Mouse (Mus musculus) hindbrain, embryonic 16.5 days (tissue): Measurements from ENCODE around the gene Siae. TPM values are rescaled to one million over a fixed set of nuclear protein-coding genes. Genes with fewer than 3 reads are reported as not detected.
A peak's percentile ranks its signal among the peaks of the same experiment; 100 is the strongest.

Source experiments
- ATAC-seq: fragments of 200-750 bp; cut with Nextera tagmentation; 2 replicates; pipeline ENCODE4 v1.8.0; 2017; ENCODE audit warnings: moderate TSS enrichment, moderate library complexity
- H3K27ac ChIP-seq: fragments of 300-500 bp; sonication (generic); 2 replicates; pipeline ENCODE4 v1.5.1; 2014; ENCODE audit warnings: low read depth, mild to moderate bottlenecking, control low read depth, low read length, moderate library complexity
- H3K27me3 ChIP-seq: fragments of 300-500 bp; sonication (generic); replicated peaks from 2 replicates; pipeline ENCODE4 v1.6.1; 2014; ENCODE audit warnings: low read length; ENCODE audit not compliant: control insufficient read depth, insufficient read depth
- H3K36me3 ChIP-seq: fragments of 300-500 bp; sonication (generic); 2 replicates; pipeline ENCODE4 v1.6.1; 2014; ENCODE audit warnings: mild to moderate bottlenecking, low read length, moderate library complexity, mixed read lengths; ENCODE audit not compliant: control insufficient read depth, insufficient read depth
- H3K4me1 ChIP-seq: fragments of 300-500 bp; sonication (generic); 2 replicates; pipeline ENCODE4 v1.6.1; 2014; ENCODE audit warnings: low read depth, low read length; ENCODE audit not compliant: control insufficient read depth, insufficient read depth
- H3K4me2 ChIP-seq: fragments of 300-500 bp; sonication (generic); 2 replicates; pipeline ENCODE4 v1.6.1; 2014; ENCODE audit warnings: mild to moderate bottlenecking, low read length, control low read depth, moderate library complexity
- H3K4me3 ChIP-seq: fragments of 300-500 bp; sonication (generic); 2 replicates; pipeline ENCODE4 v1.5.1; 2014; ENCODE audit warnings: mild to moderate bottlenecking, low read length, control low read depth, moderate library complexity
- H3K9ac ChIP-seq: fragments of 300-500 bp; sonication (generic); 2 replicates; pipeline ENCODE4 v1.6.1; 2014; ENCODE audit warnings: low read depth, mild to moderate bottlenecking, control low read depth, low read length, moderate library complexity
- H3K9me3 ChIP-seq: fragments of 300-500 bp; sonication (generic); 2 replicates; pipeline ENCODE4 v1.6.1; 2014; ENCODE audit warnings: mild to moderate bottlenecking, low read length, moderate library complexity; ENCODE audit not compliant: control insufficient read depth
- WGBS: fragments of 180-500 bp; shearing (Covaris S2); extraction: QIAGEN DNeasy Blood & Tissue Kit; methylation state at CpG from one replicate; pipeline ENCODE4 v1.1.7; 2014; 5-methylcytosine and 5-hydroxymethylcytosine counted together
- polyA plus RNA-seq: library from polyadenylated mRNA; unstranded; fragments of >200 nt; fragmentation: Nextera tagmentation; extraction: Ambion mirVana; gene quantifications from 2 replicates; pipeline ENCODE4 v1.2.1, GENCODE M21; 2015

The Siae gene
- polyA plus RNA-seq, 1 experiment from 2014 or later = 17.4 TPM

DNA sequence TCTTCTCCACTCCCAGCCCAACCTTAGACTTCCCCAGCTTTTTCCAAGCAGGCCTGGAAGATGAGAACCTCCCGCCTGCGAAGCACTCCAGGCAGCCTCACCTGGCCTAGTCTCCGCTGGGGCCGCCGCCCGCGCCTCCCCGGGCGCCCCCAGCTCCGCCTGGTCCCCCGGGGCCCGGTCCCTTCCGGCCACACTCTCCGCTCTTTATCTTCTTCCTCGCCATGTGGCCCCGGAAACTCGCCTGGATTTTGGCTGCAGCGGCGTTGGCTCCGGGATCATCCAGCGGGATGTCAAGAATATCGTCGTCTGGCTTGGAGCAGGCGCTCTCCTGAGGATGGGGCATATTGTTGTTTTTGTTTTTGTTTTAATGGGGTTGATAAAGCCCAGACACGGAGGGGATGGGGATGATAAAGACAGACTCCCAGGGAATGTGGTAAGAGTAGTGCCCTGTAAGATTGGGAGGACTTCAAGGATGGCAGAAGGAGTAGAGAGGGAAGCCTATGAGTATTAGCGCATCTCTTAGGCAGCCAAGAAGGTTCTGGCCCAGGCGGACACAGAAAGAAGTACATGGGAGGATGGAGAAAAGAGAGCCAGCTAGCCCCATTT lies 9.5 kb upstream of the Siae start:
- Histone ChIP-seq H3K27me3 (peaks cover 29% of the 10 kb centered on the region), H3K9me3 (no peaks in the 10 kb centered on the region), H3K36me3 (no peaks in the 10 kb centered on the region), H3K9ac (no peak overlapping the region), H3K27ac (no peak overlapping the region), H3K4me2 (peak overlapping the region; percentile 11; the same call in 1 of the 2 replicates), H3K4me3 (peak overlapping the region; percentile 7; the same call in 1 of the 2 replicates), H3K4me1 (peaks cover 10% of the 10 kb centered on the region)
- peak; percentile 7; the same call in 1 of the 2 replicates for ATAC-seq
- WGBS = 15% methylated on average over 27 of the region's 27 CpGs

DNA sequence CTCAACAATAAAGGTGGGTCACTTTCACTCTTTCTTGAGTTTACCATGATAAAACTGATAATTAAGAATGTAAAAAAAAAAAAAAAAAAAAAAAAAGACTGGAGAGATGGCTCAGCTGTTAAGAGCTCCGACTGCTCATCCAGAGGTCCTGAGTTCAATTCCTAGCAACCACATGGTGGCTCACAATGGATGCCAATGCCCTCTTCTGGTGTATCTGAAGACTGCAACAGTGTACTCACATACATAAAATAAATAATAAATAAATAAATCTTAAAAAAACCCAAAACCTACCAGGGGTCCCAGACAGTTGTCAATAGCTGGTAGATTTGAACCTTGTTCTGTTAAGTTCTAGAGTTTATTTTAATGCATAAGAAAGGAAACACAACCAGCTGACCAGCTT lies 8.6 kb upstream of the Siae start:
- Histone ChIP-seq H3K9ac (no peak overlapping the region), H3K36me3 (no peaks in the 10 kb centered on the region), H3K9me3 (no peaks in the 10 kb centered on the region), H3K4me1 (peaks cover 12% of the 10 kb centered on the region), H3K27me3 (peaks cover 37% of the 10 kb centered on the region), H3K4me3 (no peak overlapping the region), H3K27ac (no peak overlapping the region), H3K4me2 (no peak overlapping the region)
- no peak for ATAC-seq
- 78% methylated on average over 1 of the region's 1 CpGs for WGBS

DNA sequence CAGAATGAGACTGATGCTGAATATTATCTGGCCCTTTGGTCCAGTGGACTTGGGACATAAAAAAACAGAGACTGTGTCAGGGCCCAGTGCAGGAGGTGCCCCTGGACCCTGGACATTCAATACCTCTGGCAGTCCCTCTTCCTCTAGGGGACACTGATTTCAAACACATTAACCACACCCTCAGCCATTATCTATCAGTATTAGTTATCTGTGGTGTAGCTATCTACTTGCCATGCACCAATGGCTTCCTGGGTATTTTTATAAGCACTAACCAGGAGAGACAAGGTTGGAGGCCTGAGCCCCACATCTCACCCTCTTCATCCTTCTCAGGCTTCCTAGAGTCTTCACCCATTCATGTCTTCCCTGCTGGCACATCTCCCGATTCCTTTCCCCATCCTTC lies 5.1 kb upstream of the Siae start:
- H3K4me2 ChIP-seq = no peak overlapping the region
- WGBS = 76% methylated on average over 1 of the region's 1 CpGs
- H3K4me1 ChIP-seq = peaks cover 13% of the 10 kb centered on the region
- H3K4me3 ChIP-seq = no peak overlapping the region
- ATAC-seq = no peak
- no peaks in the 10 kb centered on the region for H3K36me3 ChIP-seq
- no peaks in the 10 kb centered on the region for H3K9me3 ChIP-seq
- peaks cover 39% of the 10 kb centered on the region for H3K27me3 ChIP-seq
- H3K27ac ChIP-seq = no peak overlapping the region
- H3K9ac ChIP-seq = no peak overlapping the region

DNA sequence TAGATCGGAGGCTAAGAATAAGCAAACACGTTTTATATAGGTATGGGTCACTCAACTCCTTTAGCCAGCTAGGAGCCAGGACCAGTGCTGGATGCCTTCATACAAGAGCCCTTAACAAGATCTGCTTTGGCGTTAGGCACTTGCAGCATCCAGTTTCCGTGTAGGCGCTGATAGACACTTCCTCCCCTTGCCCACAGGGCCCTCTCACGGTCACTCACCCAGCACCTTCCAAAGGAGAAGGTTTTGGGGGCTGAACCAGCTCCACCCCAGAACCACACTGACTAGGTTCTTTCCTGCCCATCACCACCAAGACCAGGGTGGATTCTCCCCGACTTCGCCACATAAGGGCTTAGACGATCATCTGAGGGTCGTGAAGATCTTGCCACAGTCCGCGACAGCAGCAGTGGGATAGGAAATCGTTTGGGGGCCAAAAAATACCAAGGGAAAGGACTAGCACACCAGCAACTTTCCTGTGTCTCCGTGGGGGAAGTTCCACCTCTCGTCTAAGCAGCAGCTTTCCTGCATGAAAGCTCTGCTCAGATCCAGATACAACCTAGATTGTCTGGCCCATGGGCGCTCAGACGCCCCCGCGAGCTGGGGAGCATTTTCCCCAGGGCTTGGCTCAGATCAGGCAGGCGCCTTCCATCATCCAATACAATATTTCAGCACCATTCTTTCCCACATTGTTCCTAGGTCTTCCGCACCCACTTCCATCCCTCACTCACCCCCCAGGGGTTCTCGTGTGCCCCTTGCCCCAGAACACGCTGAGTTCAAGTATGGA lies 3.6 kb upstream of the Siae start:
- peak overlapping the region; percentile 47 for H3K4me3 ChIP-seq
- no peaks in the 10 kb centered on the region for H3K36me3 ChIP-seq
- peak overlapping the region; percentile 91 for H3K4me2 ChIP-seq
- ATAC-seq = no peak
- 3% methylated on average over 23 of the region's 23 CpGs for WGBS
- peaks cover 11% of the 10 kb centered on the region for H3K4me1 ChIP-seq
- no peak overlapping the region for H3K27ac ChIP-seq
- H3K9me3 ChIP-seq = no peaks in the 10 kb centered on the region
- peaks cover 29% of the 10 kb centered on the region for H3K27me3 ChIP-seq
- H3K9ac ChIP-seq = peak overlapping the region; percentile 52

DNA sequence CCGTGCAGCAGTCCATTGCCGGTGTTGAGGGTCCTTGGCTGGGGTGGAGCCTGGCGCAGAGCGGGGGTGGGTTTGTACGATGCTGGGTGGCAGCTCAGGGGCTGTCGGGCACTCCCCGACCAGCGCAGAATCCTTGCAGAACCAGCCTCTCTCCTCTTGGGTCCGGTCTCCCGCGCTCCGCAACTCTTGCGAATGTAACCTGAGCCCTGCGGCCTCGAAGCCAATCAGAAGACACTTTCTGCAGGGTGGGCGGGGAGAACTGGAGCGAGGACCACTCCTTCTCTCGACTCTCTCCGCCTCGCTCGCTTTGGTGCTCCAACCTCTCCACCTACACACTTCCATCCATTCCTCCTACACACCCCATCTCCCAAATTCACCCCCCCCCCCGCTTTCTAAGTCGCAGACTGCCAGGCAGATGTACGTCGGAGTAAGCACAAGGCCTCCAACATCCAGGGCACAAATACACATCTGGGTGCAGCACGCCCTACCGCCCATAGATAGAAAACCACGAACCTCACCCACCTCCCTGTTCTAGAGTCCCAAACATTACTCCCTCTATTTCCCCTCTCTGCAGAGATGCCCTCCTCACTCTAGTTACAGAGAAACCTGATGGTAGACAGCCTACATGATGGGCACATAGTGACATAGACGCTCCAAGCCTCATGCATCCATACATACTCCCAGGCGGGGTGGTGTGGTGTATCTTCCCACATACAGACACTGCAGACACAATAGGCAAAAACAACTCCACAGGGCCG lies 2.8 kb upstream of the Siae start, which contains the start of gene Nrgn:
TSS of gene Nrgn (minus strand) at position 369 of the 758 bp plus-strand sequence.
- WGBS = 4% methylated on average over 31 of the region's 31 CpGs
- peak within 1 kb of the TSS; percentile 91 for H3K4me2 ChIP-seq
- H3K9me3 ChIP-seq = no peaks in the 10 kb centered on the region
- peaks cover 11% of the 10 kb centered on the region for H3K4me1 ChIP-seq
- H3K4me3 ChIP-seq = peak within 1 kb of the TSS; percentile 47
- ATAC-seq = peak; percentile 91
- peaks cover 29% of the 10 kb centered on the region for H3K27me3 ChIP-seq
- H3K9ac ChIP-seq = peak within 1 kb of the TSS; percentile 52
- H3K27ac ChIP-seq = no peak within 1 kb of the TSS
- no peaks in the 10 kb centered on the region for H3K36me3 ChIP-seq

DNA sequence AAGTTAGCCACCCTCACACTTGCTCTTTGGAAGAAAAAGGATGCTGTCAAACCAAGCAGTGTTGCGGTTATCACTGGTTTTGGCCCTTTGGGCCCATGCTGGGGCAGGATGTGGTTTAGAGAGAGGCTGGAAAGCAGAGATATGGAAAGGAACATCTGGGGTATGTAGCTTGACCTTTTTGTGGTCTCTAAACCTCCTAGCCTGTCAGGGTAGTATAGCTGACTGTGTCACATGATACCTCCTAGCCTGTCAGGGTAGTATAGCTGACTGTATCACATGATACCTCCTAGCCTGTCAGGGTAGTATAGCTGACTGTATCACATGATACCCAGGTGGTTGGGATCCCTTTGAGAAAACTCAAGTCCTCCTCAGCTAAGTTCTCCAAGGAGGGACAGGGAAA lies 1.2 kb upstream of the Siae start:
- no peaks in the 10 kb centered on the region for H3K9me3 ChIP-seq
- peaks cover 23% of the 10 kb centered on the region for H3K27me3 ChIP-seq
- WGBS = 94% methylated on average over 1 of the region's 1 CpGs
- peaks cover 11% of the 10 kb centered on the region for H3K4me1 ChIP-seq
- no peaks in the 10 kb centered on the region for H3K36me3 ChIP-seq
- no peak for ATAC-seq
- no peak overlapping the region for H3K27ac ChIP-seq
- no peak overlapping the region for H3K4me3 ChIP-seq
- no peak overlapping the region for H3K4me2 ChIP-seq
- no peak overlapping the region for H3K9ac ChIP-seq

DNA sequence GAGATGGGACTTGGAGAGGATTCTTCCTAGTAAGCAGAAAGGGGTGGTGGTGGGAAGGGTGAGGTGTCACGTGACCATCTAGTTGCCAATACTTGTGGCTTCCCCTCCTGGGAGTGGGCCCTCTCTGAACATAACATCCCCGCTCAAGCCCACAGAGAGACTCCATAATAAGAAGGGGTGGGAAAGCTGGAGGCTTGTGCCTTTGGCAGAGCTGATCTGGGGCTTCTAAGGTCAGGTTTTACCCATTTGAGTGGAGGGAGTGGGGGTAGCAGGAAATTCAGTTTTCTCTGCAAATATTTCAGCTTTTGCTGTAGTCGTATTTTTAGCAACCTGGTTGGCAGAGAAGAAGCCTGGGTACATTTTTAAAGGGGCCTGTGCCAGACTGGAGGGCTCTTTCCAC lies 868 bp downstream of the Siae start:
- no peak overlapping the region for H3K9ac ChIP-seq
- H3K4me1 ChIP-seq = peaks cover 11% of the 10 kb centered on the region
- WGBS = 69% methylated on average over 3 of the region's 3 CpGs
- H3K4me2 ChIP-seq = no peak overlapping the region
- no peaks in the 10 kb centered on the region for H3K9me3 ChIP-seq
- H3K27me3 ChIP-seq = peaks cover 12% of the 10 kb centered on the region
- H3K27ac ChIP-seq = no peak overlapping the region
- ATAC-seq = no peak
- H3K36me3 ChIP-seq = no peaks in the 10 kb centered on the region
- H3K4me3 ChIP-seq = no peak overlapping the region

DNA sequence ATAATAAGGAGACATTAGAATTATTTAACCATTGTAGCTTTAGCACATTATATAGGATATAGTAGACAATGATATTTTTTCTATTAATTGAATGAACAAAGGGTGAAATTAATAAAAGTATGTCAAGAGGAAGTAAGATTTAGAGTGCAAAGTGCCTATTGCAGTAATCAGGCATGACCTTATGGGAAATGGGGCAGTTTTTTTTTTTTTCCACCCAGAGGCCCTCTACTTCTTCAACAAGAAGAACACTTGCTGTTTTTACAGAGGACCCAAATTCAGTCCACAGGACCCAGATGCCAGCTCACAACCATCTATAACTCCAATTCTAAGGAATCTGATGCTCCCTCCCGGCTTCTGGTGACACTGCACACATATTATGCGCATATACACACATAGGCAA lies 5.1 kb downstream of the Siae start:
- no peak overlapping the region for H3K4me3 ChIP-seq
- H3K27ac ChIP-seq = no peak overlapping the region
- H3K27me3 ChIP-seq = no peaks in the 10 kb centered on the region
- H3K4me1 ChIP-seq = no peaks in the 10 kb centered on the region
- no peaks in the 10 kb centered on the region for H3K36me3 ChIP-seq
- H3K4me2 ChIP-seq = no peak overlapping the region
- WGBS = 89% methylated on average over 2 of the region's 2 CpGs
- no peak overlapping the region for H3K9ac ChIP-seq
- no peak for ATAC-seq
- no peaks in the 10 kb centered on the region for H3K9me3 ChIP-seq

DNA sequence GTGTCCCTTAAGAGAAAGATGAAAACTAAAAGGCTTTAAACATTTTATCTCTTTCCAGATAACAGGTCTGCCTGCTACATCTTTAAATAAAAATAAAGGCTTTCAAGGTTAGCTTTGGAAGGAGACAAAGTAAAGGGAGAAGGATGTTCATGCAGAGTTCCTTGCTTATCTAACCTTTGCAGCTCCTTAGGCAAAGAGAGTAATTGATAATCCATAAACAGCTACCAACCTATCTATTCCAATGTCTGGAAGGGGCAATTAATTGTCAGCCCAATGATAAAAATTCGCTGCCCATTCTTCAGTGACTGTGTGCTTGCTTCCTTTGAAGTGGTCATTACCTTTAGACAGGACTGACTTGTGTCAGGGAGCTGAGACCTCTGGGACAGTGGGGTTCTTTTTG lies 8.3 kb downstream of the Siae start:
- Histone ChIP-seq H3K4me3 (no peak overlapping the region), H3K4me1 (peaks cover 7% of the 10 kb centered on the region), H3K36me3 (no peaks in the 10 kb centered on the region), H3K4me2 (no peak overlapping the region), H3K27ac (no peak overlapping the region), H3K9ac (no peak overlapping the region), H3K27me3 (no peaks in the 10 kb centered on the region), H3K9me3 (no peaks in the 10 kb centered on the region)
- no peak for ATAC-seq
- 64% methylated on average over 1 of the region's 1 CpGs for WGBS
